Comparison of ENCODE assay signal across 11 mouse cellular contexts in genomic region chr14:55071756-55072155, GRCm38 (mm10). TPM values are rescaled to one million over a fixed set of nuclear protein-coding genes. Genes with fewer than 3 reads are reported as not detected.
DNase-seq lines count a peak whose midpoint lies in the region; ATAC-seq lines count a peak whose summit lies in the region.
"Had no signal": no experiment of that assay in that cellular context is flagged by ENCODE, and none has a peak within 500 bp of the region (broad histone marks: within the 10 kb centered on the region; RNA-seq: fewer than 3 reads in every experiment).

No protein-coding gene starts in this region.

- peaks cover 23% of the 10 kb centered on the region for H3K27me3 ChIP-seq in heart, embryonic 15.5 days
- no peaks in the 10 kb centered on the region for H3K27me3 ChIP-seq in intestine, embryonic 16.5 days (replicated peaks; ENCODE audit: control insufficient read depth, insufficient read depth, low read length)

- ATAC-seq in heart, embryonic 15.5 days (replicated peaks; ENCODE audit: insufficient number of reproducible peaks, insufficient read depth, low FRiP score, low read depth): no peak
- ATAC-seq in intestine, embryonic 16.5 days: peak; percentile 56
- ATAC-seq in inflammation-experienced regulatory T-cells, adult 6 months: no peak
- no peak for ATAC-seq in monocyte, adult 5-6 weeks (replicated peaks; ENCODE audit: insufficient number of reproducible peaks, low FRiP score, low TSS enrichment, poor library complexity, severe bottlenecking)

- H3K9me3 ChIP-seq in heart, embryonic 15.5 days (replicated peaks): no peaks in the 10 kb centered on the region
- no peaks in the 10 kb centered on the region for H3K9me3 ChIP-seq in intestine, embryonic 16.5 days (ENCODE audit: control insufficient read depth, low read length)

- WGBS in heart, embryonic 15.5 days: 27% methylated on average over 19 of the region's 19 CpGs
- WGBS in intestine, embryonic 16.5 days: 27% methylated on average over 19 of the region's 19 CpGs

- H3K9ac ChIP-seq in heart, embryonic 15.5 days: no peak overlapping the region; the same call in 1 of the 2 replicates
- no peak overlapping the region for H3K9ac ChIP-seq in intestine, embryonic 16.5 days (ENCODE audit: low read depth, low read length)

- no peak overlapping the region for H3K27ac ChIP-seq in heart, embryonic 15.5 days
- no peak overlapping the region for H3K27ac ChIP-seq in intestine, embryonic 16.5 days (ENCODE audit: low read length)

- no peak for DNase-seq in heart, adult 18-20 months
- DNase-seq in testis, postnatal 10 days (ENCODE audit: low spot score): peak; percentile 48
- no peak for DNase-seq in testis, postnatal 14 days (ENCODE audit: low spot score)
- no peak for DNase-seq in c-Kit-positive CD71-positive TER-119-positive erythroid progenitor cells, embryonic 14.5 days (ENCODE audit: low spot score)
- DNase-seq: heart, postnatal 10 days; thymus, postnatal 36 days had no signal

- H3K36me3 ChIP-seq in heart, embryonic 15.5 days: no peaks in the 10 kb centered on the region
- H3K36me3 ChIP-seq in intestine, embryonic 16.5 days (ENCODE audit: control insufficient read depth, insufficient read depth, low read length): no peaks in the 10 kb centered on the region

- no peak overlapping the region for H3K4me2 ChIP-seq in heart, embryonic 15.5 days
- H3K4me2 ChIP-seq in intestine, embryonic 16.5 days (ENCODE audit: low read depth, low read length): 0 out of 2 replicates have a peak overlapping the region, but pooled peaks have one; percentile 17

- peak overlapping the region; percentile 14; the same call in 1 of the 2 replicates for H3K4me3 ChIP-seq in heart, embryonic 15.5 days
- H3K4me3 ChIP-seq in intestine, embryonic 16.5 days (ENCODE audit: low read length): no peak overlapping the region
- H3K4me3 ChIP-seq: erythroblast, embryonic 14.5 days had no signal

- peaks cover 13% of the 10 kb centered on the region for H3K4me1 ChIP-seq in heart, embryonic 15.5 days (replicated peaks)
- H3K4me1 ChIP-seq in intestine, embryonic 16.5 days (ENCODE audit: control insufficient read depth, insufficient read depth, low read length): no peaks in the 10 kb centered on the region

RNA-seq across cellular contexts. Expression of gene Zfhx2, which starts 20.4 kb away (rescaled TPM):
- 2.6 and 3.6 TPM in 2 replicates for polyA plus RNA-seq in heart, embryonic 15.5 days (2015; fragmentation: Nextera tagmentation; extraction: Ambion mirVana)
- 1 to 10 TPM; 4.5 to 5.0 TPM for total RNA-seq in heart, adult 18-20 months (2021)
- polyA plus RNA-seq in intestine, embryonic 16.5 days (2015; fragmentation: Nextera tagmentation; extraction: Ambion mirVana): 2.7 and 3.0 TPM in 2 replicates
- polyA plus RNA-seq in inflammation-experienced regulatory T-cells, adult 6 months (2017; shearing (Covaris generic)): 1 to 10 TPM; 4.1 to 4.9 (median 4.2) TPM
- total RNA-seq in monocyte, adult 5-6 weeks (2017): 2.0 to 7.8 TPM (median 2.4 TPM) in 3 replicates

RNA-seq across cellular contexts. Expression of gene Thtpa, which starts 22.8 kb away (rescaled TPM):
- polyA plus RNA-seq in heart, embryonic 15.5 days (2015; fragmentation: Nextera tagmentation; extraction: Ambion mirVana): 13.2 and 15.6 TPM in 2 replicates
- 10 to 100 TPM; 11.3 to 12.9 TPM for total RNA-seq in heart, adult 18-20 months (2021)
- polyA plus RNA-seq in intestine, embryonic 16.5 days (2015; fragmentation: Nextera tagmentation; extraction: Ambion mirVana): 17.9 and 20.7 TPM in 2 replicates
- polyA plus RNA-seq in inflammation-experienced regulatory T-cells, adult 6 months (2017; shearing (Covaris generic)): 10 to 100 TPM in 1 of 3 experiments, 1 to 10 TPM in 2; 7.8 to 12.1 (median 9.3) TPM
- total RNA-seq in monocyte, adult 5-6 weeks (2017): 6.1 to 9.5 TPM (median 8.9 TPM) in 3 replicates

RNA-seq across cellular contexts. Expression of gene Ap1g2, which starts 34.6 kb away (rescaled TPM):
- 8.5 and 12.6 TPM in 2 replicates for polyA plus RNA-seq in heart, embryonic 15.5 days (2015; fragmentation: Nextera tagmentation; extraction: Ambion mirVana)
- 1 to 10 TPM; 3.3 to 8.3 TPM for total RNA-seq in heart, adult 18-20 months (2021)
- polyA plus RNA-seq in intestine, embryonic 16.5 days (2015; fragmentation: Nextera tagmentation; extraction: Ambion mirVana): 106 and 120 TPM in 2 replicates
- polyA plus RNA-seq in inflammation-experienced regulatory T-cells, adult 6 months (2017; shearing (Covaris generic)): 100 to 1,000 TPM; 103 to 111 (median 110) TPM
- 26.9 to 61.0 TPM (median 34.8 TPM) in 3 replicates for total RNA-seq in monocyte, adult 5-6 weeks (2017)

RNA-seq across cellular contexts. Expression of gene Jph4, which starts 45.0 kb away (rescaled TPM):
- 0.24 and 0.55 TPM in 2 replicates for polyA plus RNA-seq in heart, embryonic 15.5 days (2015; fragmentation: Nextera tagmentation; extraction: Ambion mirVana)
- under 1 TPM in 1 of 2 experiments, not detected in 1; 0.08 TPM for total RNA-seq in heart, adult 18-20 months (2021)
- 0.82 and 1.2 TPM in 2 replicates for polyA plus RNA-seq in intestine, embryonic 16.5 days (2015; fragmentation: Nextera tagmentation; extraction: Ambion mirVana)
- not detected for polyA plus RNA-seq in inflammation-experienced regulatory T-cells, adult 6 months (2017; shearing (Covaris generic))
- total RNA-seq in monocyte, adult 5-6 weeks (2017): not detected in 3 replicates
- polyA plus RNA-seq: erythroblast, embryonic 14.5 days had no signal

RNA-seq across cellular contexts. Expression of gene Ngdn, which starts 56.5 kb away (rescaled TPM):
- polyA plus RNA-seq in heart, embryonic 15.5 days (2015; fragmentation: Nextera tagmentation; extraction: Ambion mirVana): 56.2 and 57.1 TPM in 2 replicates
- total RNA-seq in heart, adult 18-20 months (2021): 10 to 100 TPM; 27.7 to 31.1 TPM
- 87.2 and 89.2 TPM in 2 replicates for polyA plus RNA-seq in intestine, embryonic 16.5 days (2015; fragmentation: Nextera tagmentation; extraction: Ambion mirVana)
- polyA plus RNA-seq in inflammation-experienced regulatory T-cells, adult 6 months (2017; shearing (Covaris generic)): 100 to 1,000 TPM; 177 to 182 (median 181) TPM
- total RNA-seq in monocyte, adult 5-6 weeks (2017): 73.4 to 121 TPM (median 99.8 TPM) in 3 replicates
